Mouse (Mus musculus) heart, adult 2 months (tissue): ENCODE measurements at regions not wholly inside any gene's neighbourhood (a gene's known extent, or its start where the extent isn't known, plus 50 kb on each side); places are given as distances from the start of the nearest gene placed in this dataset.

Experiments used
- DNase-seq, 2 experiments: peaks; one replicate each; pipeline ENCODE4 v3.0.0; 2021
- H3K27ac ChIP-seq: fragments of 200-600 bp; 2 replicates; pipeline ENCODE4 v1.8.1; 2022
- H3K27me3 ChIP-seq: fragments of 200-500 bp; 2 replicates; pipeline ENCODE4 v1.6.1; 2012; ENCODE audit warnings: mild to moderate bottlenecking, low read length, inconsistent platforms, mixed read lengths; ENCODE audit not compliant: control insufficient read depth, insufficient read depth
- H3K36me3 ChIP-seq: fragments of 200-500 bp; 2 replicates; pipeline ENCODE4 v1.6.1; 2012; ENCODE audit warnings: low read length, inconsistent platforms; ENCODE audit not compliant: control insufficient read depth, insufficient read depth
- H3K4me1 ChIP-seq: fragments of 200-500 bp; 2 replicates; pipeline ENCODE4 v1.6.1; 2011; ENCODE audit warnings: low read length; ENCODE audit not compliant: control insufficient read depth, insufficient read depth
- H3K4me3 ChIP-seq: fragments of 200-600 bp; 2 replicates; pipeline ENCODE4 v1.8.1; 2022
- H3K79me2 ChIP-seq: fragments of 200-500 bp; replicated peaks from 2 replicates; pipeline ENCODE4 v1.6.1; 2012; ENCODE audit warnings: mild to moderate bottlenecking, inconsistent platforms, low read length, moderate library complexity, mixed read lengths; ENCODE audit not compliant: control insufficient read depth, insufficient read depth
- H3K9ac ChIP-seq: fragments of 200-500 bp; 2 replicates; pipeline ENCODE4 v1.6.1; 2012; ENCODE audit warnings: low read depth, mild to moderate bottlenecking, control low read depth, inconsistent platforms, low read length, mixed read lengths
- CTCF ChIP-seq: fragments of 200-600 bp; IDR thresholded peaks from 2 replicates; pipeline ENCODE4 v1.8.1; 2022; ENCODE audit warnings: antibody characterized with exemption, mild to moderate bottlenecking, moderate library complexity
- EP300 ChIP-seq: fragments of 200-500 bp; IDR thresholded peaks from 2 replicates; pipeline ENCODE4 v1.6.1; 2011; ENCODE audit warnings: low read depth, low read length, control low read depth; ENCODE audit not compliant: insufficient read depth
- POLR2A ChIP-seq: fragments of 200-500 bp; IDR thresholded peaks from 2 replicates; pipeline ENCODE4 v1.6.1; 2011; ENCODE audit warnings: mild to moderate bottlenecking, low read depth, low read length, control low read depth; ENCODE audit not compliant: insufficient read depth
- WGBS: fragments of 180-500 bp; shearing (Covaris S2); methylation state at CpG from one replicate; pipeline ENCODE4 v1.1.7; 2018; 5-methylcytosine and 5-hydroxymethylcytosine counted together
- intact Hi-C: fragments of 180-260 bp; cut with DNase I; formaldehyde crosslinking; loops from one replicate; pipeline ENCODE4 v1.15.1; 2025

GRCm38 (mm10) chr9:31606936-31607335 is 142.7 kb upstream of the Tmem45b start:
- WGBS = 83% methylated on average over 6 of the region's 6 CpGs
- H3K4me3 ChIP-seq = no peak overlapping the region

GRCm38 (mm10) chr9:31604497-31605090 is 140.3 kb upstream of the Tmem45b start:
- DNase-seq = no peak
- Histone ChIP-seq H3K27ac (no peak overlapping the region), H3K27me3 (no peaks in the 10 kb centered on the region), H3K36me3 (no peaks in the 10 kb centered on the region), H3K4me3 (no peak overlapping the region), H3K4me1 (no peaks in the 10 kb centered on the region), H3K79me2 (no peaks in the 10 kb centered on the region), H3K9ac (no peak overlapping the region)
- TF ChIP-seq CTCF (no peak), EP300 (no peak), POLR2A (no peak)
- 77% methylated on average over 6 of the region's 6 CpGs for WGBS
- intact Hi-C loops = no loop called here

More at GRCm38 (mm10) chr9:31606936-31607335, 142.7 kb upstream of the Tmem45b start:
- Histone ChIP-seq H3K4me1 (no peaks in the 10 kb centered on the region), H3K27me3 (no peaks in the 10 kb centered on the region), H3K79me2 (no peaks in the 10 kb centered on the region), H3K9ac (no peak overlapping the region), H3K27ac (no peak overlapping the region), H3K36me3 (no peaks in the 10 kb centered on the region)
- no peak for DNase-seq
- TF ChIP-seq POLR2A = no peak
- no peak for TF ChIP-seq CTCF
- TF ChIP-seq EP300 = no peak
- intact Hi-C loops = no loop called here

- intact Hi-C loops = no loop called here
- H3K27ac ChIP-seq = no peak overlapping the region
- no peak overlapping the region for H3K4me3 ChIP-seq
- H3K79me2 ChIP-seq = no peaks in the 10 kb centered on the region
- no peaks in the 10 kb centered on the region for H3K4me1 ChIP-seq
- no peaks in the 10 kb centered on the region for H3K27me3 ChIP-seq
- TF ChIP-seq EP300 (no peak), POLR2A (no peak)
- no peak overlapping the region for H3K9ac ChIP-seq
- no peak for DNase-seq
- 66% methylated on average over 4 of the region's 4 CpGs for WGBS
- H3K36me3 ChIP-seq = no peaks in the 10 kb centered on the region
Measured at GRCm38 (mm10) chr9:31602707-31603106, 138.4 kb upstream of the Tmem45b start.

GRCm38 (mm10) chr9:31595096-31595495 is 130.8 kb upstream of the Tmem45b start:
- no peak overlapping the region for H3K9ac ChIP-seq
- intact Hi-C loops = no loop called here
- H3K79me2 ChIP-seq = no peaks in the 10 kb centered on the region
- no peaks in the 10 kb centered on the region for H3K4me1 ChIP-seq
- H3K27me3 ChIP-seq = no peaks in the 10 kb centered on the region
- no peak overlapping the region for H3K4me3 ChIP-seq
- TF ChIP-seq CTCF (no peak), POLR2A (no peak), EP300 (no peak)
- DNase-seq = no peak
- WGBS = 74% methylated on average over 7 of the region's 7 CpGs
- H3K36me3 ChIP-seq = no peaks in the 10 kb centered on the region
- H3K27ac ChIP-seq = no peak overlapping the region

- H3K9ac ChIP-seq = no peak overlapping the region
- H3K4me3 ChIP-seq = no peak overlapping the region
- TF ChIP-seq EP300 (no peak), CTCF (no peak), POLR2A (no peak)
- H3K79me2 ChIP-seq = no peaks in the 10 kb centered on the region
- H3K27me3 ChIP-seq = no peaks in the 10 kb centered on the region; the same call in 1 of the 2 replicates
- intact Hi-C loops = no loop called here
- H3K27ac ChIP-seq = no peak overlapping the region
- H3K4me1 ChIP-seq = no peaks in the 10 kb centered on the region
- DNase-seq = no peak
- no peaks in the 10 kb centered on the region for H3K36me3 ChIP-seq
Measured at GRCm38 (mm10) chr9:31587671-31588070, 123.4 kb upstream of the Tmem45b start.

- H3K27ac ChIP-seq = no peak overlapping the region
- intact Hi-C loops = no loop called here
- H3K79me2 ChIP-seq = no peaks in the 10 kb centered on the region
- DNase-seq = no peak
- H3K4me1 ChIP-seq = no peaks in the 10 kb centered on the region
- no peak overlapping the region for H3K9ac ChIP-seq
- TF ChIP-seq POLR2A (no peak), EP300 (no peak), CTCF (no peak)
- WGBS = 62% methylated on average over 10 of the region's 10 CpGs
- no peaks in the 10 kb centered on the region for H3K36me3 ChIP-seq
- no peaks in the 10 kb centered on the region; the same call in 1 of the 2 replicates for H3K27me3 ChIP-seq
- no peak overlapping the region for H3K4me3 ChIP-seq
Measured at GRCm38 (mm10) chr9:31583983-31584382, 119.7 kb upstream of the Tmem45b start.
